Mouse (Mus musculus): ENCODE data around the gene Gm5934. TPM values are rescaled to one million over a fixed set of nuclear protein-coding genes. Genes with fewer than 3 reads are reported as not detected.
"Not testable (repeated sequence)": the region's sequence is repeated elsewhere in the genome, so short reads cannot be mapped to it uniquely, and the experiment has no call there.

The Gm5934 gene
- polyA plus RNA-seq (2015; fragmentation: Nextera tagmentation; extraction: Ambion mirVana): not detected in 2 replicates

DNA sequence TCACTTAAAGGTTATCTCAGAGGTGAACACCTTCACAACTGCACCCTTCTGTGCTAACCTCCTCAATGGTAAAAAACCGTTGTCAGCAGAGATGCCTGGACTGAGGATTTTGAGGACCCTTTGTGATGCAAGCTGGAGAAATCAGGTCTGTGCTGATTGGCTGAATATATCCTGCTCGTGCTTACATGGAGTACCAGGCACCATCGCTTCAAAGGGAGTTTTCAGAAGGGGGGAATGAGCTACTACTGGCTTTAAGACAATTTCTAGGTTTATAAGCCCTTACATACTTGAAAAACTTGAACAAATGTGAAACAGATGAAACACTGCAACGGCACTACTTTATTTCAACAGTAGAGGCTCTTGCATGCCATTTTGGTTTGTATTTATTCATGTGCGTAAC, at the start of gene Gm5934:
Gene Gm5934, minus strand, starts transcription at position 101 of the 400 bp plus-strand sequence.
- H3K27ac ChIP-seq; H3K4me1 ChIP-seq; H3K36me3 ChIP-seq (ENCODE audit: poor library complexity, severe bottlenecking); H3K9me3 ChIP-seq (replicated peaks); H3K27me3 ChIP-seq; ATAC-seq; H3K9ac ChIP-seq; H3K4me3 ChIP-seq; H3K4me2 ChIP-seq: not testable (repeated sequence)
- 83% methylated on average over 5 of the region's 5 CpGs for WGBS

Other genes with a start within 250 kb of the Gm5934 start
- gene Gm4297, start 74.1 kb upstream of the Gm5934 start, polyA plus RNA-seq (2015; fragmentation: Nextera tagmentation; extraction: Ambion mirVana): not detected in 2 replicates